In the genomic region with DNA sequence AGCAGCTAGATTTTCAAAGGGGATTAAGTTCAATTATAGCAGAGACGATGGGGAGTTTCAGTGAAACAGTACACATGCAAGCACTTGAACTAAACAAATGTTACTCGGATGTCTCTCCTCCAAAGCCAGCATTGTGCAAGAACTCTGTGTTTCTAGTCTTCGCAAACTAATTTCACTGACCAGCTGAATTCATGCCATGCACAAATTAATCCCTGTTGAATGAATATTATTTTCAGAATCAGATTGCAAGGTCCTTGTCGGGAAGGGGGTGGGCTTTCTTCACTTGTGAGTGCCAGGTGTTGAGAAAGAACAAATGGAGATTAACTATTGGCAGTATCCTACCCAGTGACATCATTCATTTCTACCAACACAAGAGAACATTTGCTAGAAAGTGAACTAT, we compare ENCODE assay signal across 21 mouse cellular contexts.
DNase-seq lines count a peak whose midpoint lies in the region; ATAC-seq and TF ChIP-seq lines count a peak whose summit lies in the region.
"Had no signal": no experiment of that assay in that cellular context is flagged by ENCODE, and none has a peak within 500 bp of the region (broad histone marks: within the 10 kb centered on the region; RNA-seq: fewer than 3 reads in every experiment).

No protein-coding gene starts in this region.

- DNase-seq in gastrocnemius, adult 18-20 months (ENCODE audit: low spot score), result peak; percentile 9
- DNase-seq in gastrocnemius, postnatal 4 days (ENCODE audit: low spot score in 2 of 2), result no peak
- DNase-seq in lung, adult 2 months, result no peak
- peak; percentile 18 for DNase-seq in lung, postnatal 10 days
- DNase-seq in left cerebral cortex, postnatal 36 days (ENCODE audit: low spot score in 2 of 2), result no peak
- DNase-seq in thymus, postnatal 0 days (ENCODE audit: low spot score), result no peak
- DNase-seq: cerebellum, adult 11-12 months; cerebellum, postnatal 14 days; heart, adult 2 months; kidney, adult 8-10 months; kidney, postnatal 10 days; left cerebral cortex, postnatal 4 days; spleen, adult 18-20 months; thymus, postnatal 14 days had no signal

- no peak for ATAC-seq in lung, embryonic 15.5 days (ENCODE audit: borderline replicate concordance, extremely low read depth, low FRiP score, low TSS enrichment)
- ATAC-seq: Patski had no signal

- TF ChIP-seq POLR2A in lung, adult 2 months (IDR thresholded peaks at IDR 0.05; ENCODE audit: borderline replicate concordance, extremely low read depth, low read depth, low read length), result no peak

- no peak overlapping the region for H3K4me2 ChIP-seq in lung, embryonic 15.5 days
- H3K4me2 ChIP-seq: embryonic facial prominence, embryonic 13.5 days; heart, embryonic 15.5 days; hindbrain, embryonic 15.5 days; midbrain, embryonic 12.5 days had no signal

- no peaks in the 10 kb centered on the region for H3K4me1 ChIP-seq in lung, embryonic 15.5 days
- peaks cover 3% of the 10 kb centered on the region; the same call in 1 of the 2 replicates for H3K4me1 ChIP-seq in lung, adult 2 months (ENCODE audit: control insufficient read depth, insufficient read depth, low read length)
- H3K4me1 ChIP-seq: heart, embryonic 15.5 days; hindbrain, embryonic 15.5 days; midbrain, embryonic 12.5 days had no signal

- no peak for TF ChIP-seq CTCF in lung, adult 2 months (IDR thresholded peaks at IDR 0.05; ENCODE audit: insufficient read depth, low read length)

- H3K9me3 ChIP-seq in lung, embryonic 15.5 days, result no peaks in the 10 kb centered on the region
- H3K9me3 ChIP-seq: embryonic facial prominence, embryonic 13.5 days; heart, embryonic 15.5 days; hindbrain, embryonic 15.5 days; midbrain, embryonic 12.5 days had no signal

- intact Hi-C loops in left cerebral cortex, postnatal 36 days (cut with DNase I), result no loop called here

- WGBS in lung, embryonic 15.5 days, result 62% methylated on average over 4 of the region's 4 CpGs
- WGBS in lung, adult 2 months, result 50% methylated on average over 4 of the region's 4 CpGs

- no peak overlapping the region for H3K4me3 ChIP-seq in lung, embryonic 15.5 days
- no peak overlapping the region for H3K4me3 ChIP-seq in lung, adult 2 months (replicated peaks; ENCODE audit: extremely low read depth, low read depth, low read length)
- H3K4me3 ChIP-seq: embryonic facial prominence, embryonic 13.5 days; heart, adult 2 months; heart, embryonic 15.5 days; hindbrain, embryonic 15.5 days; left cerebral cortex, adult 2 months; midbrain, embryonic 12.5 days had no signal

- peak overlapping the region; percentile 23; the same call in 1 of the 2 replicates for H3K27ac ChIP-seq in lung, embryonic 15.5 days
- H3K27ac ChIP-seq: embryonic facial prominence, embryonic 13.5 days; heart, adult 2 months; heart, embryonic 15.5 days; hindbrain, embryonic 15.5 days; left cerebral cortex, adult 2 months; midbrain, embryonic 12.5 days had no signal

- H3K27me3 ChIP-seq in lung, embryonic 15.5 days, result no peaks in the 10 kb centered on the region
- H3K27me3 ChIP-seq: embryonic facial prominence, embryonic 13.5 days; heart, embryonic 15.5 days; hindbrain, embryonic 15.5 days; midbrain, embryonic 12.5 days; Patski had no signal

- H3K9ac ChIP-seq in lung, embryonic 15.5 days, result no peak overlapping the region
- H3K9ac ChIP-seq: embryonic facial prominence, embryonic 13.5 days; heart, embryonic 15.5 days; hindbrain, embryonic 15.5 days; midbrain, embryonic 12.5 days had no signal

- no peaks in the 10 kb centered on the region for H3K36me3 ChIP-seq in lung, embryonic 15.5 days
- H3K36me3 ChIP-seq: embryonic facial prominence, embryonic 13.5 days; heart, embryonic 15.5 days; hindbrain, embryonic 15.5 days; midbrain, embryonic 12.5 days had no signal

Comparison
In these comparisons a context has a peak if more than half of its experiments do, and no peak if none do; other contexts are left out.
1. DNase-seq: peak in gastrocnemius, adult 18-20 months (single experiment) and lung, postnatal 10 days (single experiment); none in gastrocnemius, postnatal 4 days (0 of 2), lung, adult 2 months (single experiment), left cerebral cortex, postnatal 36 days (0 of 2) and thymus, postnatal 0 days (single experiment).